ENCODE assay signal across 12 mouse cellular contexts in genomic region chr1:7395527-7395926, GRCm38 (mm10).
DNase-seq lines count a peak whose midpoint lies in the region; ATAC-seq lines count a peak whose summit lies in the region.
"Had no signal": no experiment of that assay in that cellular context is flagged by ENCODE, and none has a peak within 500 bp of the region (broad histone marks: within the 10 kb centered on the region; RNA-seq: fewer than 3 reads in every experiment).

No protein-coding gene starts in this region.

- no peak for ATAC-seq in midbrain, embryonic 16.5 days
- ATAC-seq in monocyte, adult 5-6 weeks (replicated peaks; ENCODE audit: insufficient number of reproducible peaks, low FRiP score, low TSS enrichment, poor library complexity, severe bottlenecking), result peak; percentile 63
- no peak for ATAC-seq in heart, embryonic 12.5 days (ENCODE audit: insufficient number of reproducible peaks, low FRiP score)

- H3K36me3 ChIP-seq in midbrain, embryonic 10.5 days, result no peaks in the 10 kb centered on the region
- no peaks in the 10 kb centered on the region for H3K36me3 ChIP-seq in midbrain, embryonic 16.5 days (ENCODE audit: control insufficient read depth, insufficient read depth, low read length)
- no peaks in the 10 kb centered on the region for H3K36me3 ChIP-seq in heart, embryonic 12.5 days
- H3K36me3 ChIP-seq: heart, embryonic 10.5 days; limb, embryonic 12.5 days; neural tube, embryonic 13.5 days had no signal

- H3K4me1 ChIP-seq in midbrain, embryonic 10.5 days, result no peaks in the 10 kb centered on the region
- no peaks in the 10 kb centered on the region for H3K4me1 ChIP-seq in midbrain, embryonic 16.5 days (ENCODE audit: control insufficient read depth, insufficient read depth, low read length)
- H3K4me1 ChIP-seq in heart, embryonic 12.5 days (replicated peaks), result no peaks in the 10 kb centered on the region
- H3K4me1 ChIP-seq: heart, embryonic 10.5 days; limb, embryonic 12.5 days; neural tube, embryonic 13.5 days had no signal

- peak; percentile 13 for DNase-seq in cerebellum, adult 11-12 months
- no peak for DNase-seq in cerebellum, postnatal 4 days (ENCODE audit: low spot score in 2 of 2)
- peak; percentile 24 for DNase-seq in midbrain, embryonic 10.5 days (ENCODE audit: low spot score)
- peak; percentile 35 for DNase-seq in embryo, embryonic 10 days (ENCODE audit: low spot score)
- no peak for DNase-seq in urinary bladder, postnatal 14 days (ENCODE audit: low spot score)
- DNase-seq: kidney, adult 2 months had no signal

- no peak overlapping the region for H3K4me2 ChIP-seq in midbrain, embryonic 16.5 days (ENCODE audit: low read length)
- H3K4me2 ChIP-seq in heart, embryonic 12.5 days, result no peak overlapping the region
- H3K4me2 ChIP-seq: limb, embryonic 12.5 days; neural tube, embryonic 13.5 days had no signal

- no peaks in the 10 kb centered on the region for H3K9me3 ChIP-seq in midbrain, embryonic 10.5 days (replicated peaks)
- H3K9me3 ChIP-seq in midbrain, embryonic 16.5 days (replicated peaks; ENCODE audit: control insufficient read depth, low read length, poor library complexity, severe bottlenecking), result no peaks in the 10 kb centered on the region
- no peaks in the 10 kb centered on the region for H3K9me3 ChIP-seq in heart, embryonic 12.5 days (replicated peaks)
- H3K9me3 ChIP-seq: heart, embryonic 10.5 days; limb, embryonic 12.5 days; neural tube, embryonic 13.5 days had no signal

- WGBS in midbrain, embryonic 10.5 days, result 95% methylated on average over 8 of the region's 8 CpGs
- 95% methylated on average over 8 of the region's 8 CpGs for WGBS in midbrain, embryonic 16.5 days
- 85% methylated on average over 8 of the region's 8 CpGs for WGBS in heart, embryonic 12.5 days

- no peak overlapping the region for H3K9ac ChIP-seq in midbrain, embryonic 16.5 days (ENCODE audit: low read depth, low read length)
- H3K9ac ChIP-seq in heart, embryonic 12.5 days, result no peak overlapping the region
- H3K9ac ChIP-seq: limb, embryonic 12.5 days; neural tube, embryonic 13.5 days had no signal

- no peak overlapping the region for H3K4me3 ChIP-seq in midbrain, embryonic 10.5 days
- no peak overlapping the region for H3K4me3 ChIP-seq in midbrain, embryonic 16.5 days (ENCODE audit: low read depth, low read length)
- H3K4me3 ChIP-seq in heart, embryonic 12.5 days, result no peak overlapping the region
- H3K4me3 ChIP-seq: heart, embryonic 10.5 days; limb, embryonic 12.5 days; neural tube, embryonic 13.5 days had no signal

- no peaks in the 10 kb centered on the region for H3K27me3 ChIP-seq in midbrain, embryonic 10.5 days (ENCODE audit: low read depth, poor library complexity, severe bottlenecking)
- no peaks in the 10 kb centered on the region for H3K27me3 ChIP-seq in midbrain, embryonic 16.5 days (ENCODE audit: control insufficient read depth, insufficient read depth, low read depth, low read length)
- H3K27me3 ChIP-seq in heart, embryonic 12.5 days (replicated peaks), result no peaks in the 10 kb centered on the region
- H3K27me3 ChIP-seq: limb, embryonic 12.5 days; neural tube, embryonic 13.5 days had no signal

- no peak overlapping the region for H3K27ac ChIP-seq in midbrain, embryonic 10.5 days (replicated peaks)
- no peak overlapping the region for H3K27ac ChIP-seq in midbrain, embryonic 16.5 days (ENCODE audit: low read length)
- no peak overlapping the region for H3K27ac ChIP-seq in heart, embryonic 12.5 days (ENCODE audit: poor library complexity, severe bottlenecking)
- H3K27ac ChIP-seq: heart, embryonic 10.5 days; limb, embryonic 12.5 days; neural tube, embryonic 13.5 days had no signal

Comparison
In these comparisons a context has a peak if more than half of its experiments do, and no peak if none do; other contexts are left out.
1. DNase-seq: peak in cerebellum, adult 11-12 months (single experiment), midbrain, embryonic 10.5 days (single experiment) and embryo, embryonic 10 days (single experiment); none in cerebellum, postnatal 4 days (0 of 2) and urinary bladder, postnatal 14 days (single experiment).